Mouse (Mus musculus): ENCODE results near the gene Foxk1. TPM values are rescaled to one million over a fixed set of nuclear protein-coding genes. Genes with fewer than 3 reads are reported as not detected.

Foxk1 gene
- polyA plus RNA-seq, 1 experiment, result 9.1 TPM

DNA sequence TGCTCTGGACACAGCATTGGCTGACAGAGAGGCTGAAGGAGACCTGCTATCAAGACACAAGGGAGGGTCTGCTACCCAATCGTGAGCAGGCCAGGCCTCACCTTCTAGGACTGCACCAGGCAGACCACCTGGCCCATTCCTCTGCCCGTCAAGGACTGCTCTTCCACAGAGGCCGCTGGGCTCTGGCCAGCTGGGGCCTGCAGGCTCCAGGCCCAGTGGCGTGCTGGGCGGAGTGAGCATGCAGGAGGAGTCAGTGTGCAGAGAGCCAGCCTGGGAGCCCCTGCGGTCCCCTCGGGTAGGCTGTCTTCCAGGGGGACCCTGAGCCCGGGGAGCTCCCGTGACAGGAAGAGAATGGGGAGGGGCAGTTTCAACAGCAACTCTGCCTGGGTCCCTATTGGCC, 85.4 kb downstream of the Foxk1 start:
- TF ChIP-seq POLR2A (IDR thresholded peaks at IDR 0.05; ENCODE audit: borderline replicate concordance, control insufficient read depth, low read depth, low read length) (no peak), CTCF (IDR thresholded peaks at IDR 0.05; ENCODE audit: control insufficient read depth, insufficient read depth, low read length) (no peak)
- 73% methylated on average over 9 of the region's 9 CpGs for WGBS

GRCm38 (mm10) chr5:142489955-142490707, 88.8 kb downstream of the Foxk1 start:
- Histone ChIP-seq H3K27ac (ENCODE audit: control insufficient read depth, insufficient read depth, low read depth, low read length, poor library complexity) (no peak overlapping the region), H3K4me3 (replicated peaks; ENCODE audit: control insufficient read depth, low read depth, low read length) (no peak overlapping the region), H3K4me1 (ENCODE audit: control insufficient read depth, insufficient read depth, low read length) (no peaks in the 10 kb centered on the region)
- TF ChIP-seq POLR2A (IDR thresholded peaks at IDR 0.05; ENCODE audit: borderline replicate concordance, control insufficient read depth, low read depth, low read length) (no peak), CTCF (IDR thresholded peaks at IDR 0.05; ENCODE audit: control insufficient read depth, insufficient read depth, low read length) (no peak)
- WGBS, result 50% methylated on average over 9 of the region's 9 CpGs

More for the DNA sequence above, 85.4 kb downstream of the Foxk1 start:
- Histone ChIP-seq H3K4me1 (ENCODE audit: control insufficient read depth, insufficient read depth, low read length) (no peaks in the 10 kb centered on the region), H3K4me3 (replicated peaks; ENCODE audit: control insufficient read depth, low read depth, low read length) (no peak overlapping the region), H3K27ac (ENCODE audit: control insufficient read depth, insufficient read depth, low read depth, low read length, poor library complexity) (no peak overlapping the region)

DNA sequence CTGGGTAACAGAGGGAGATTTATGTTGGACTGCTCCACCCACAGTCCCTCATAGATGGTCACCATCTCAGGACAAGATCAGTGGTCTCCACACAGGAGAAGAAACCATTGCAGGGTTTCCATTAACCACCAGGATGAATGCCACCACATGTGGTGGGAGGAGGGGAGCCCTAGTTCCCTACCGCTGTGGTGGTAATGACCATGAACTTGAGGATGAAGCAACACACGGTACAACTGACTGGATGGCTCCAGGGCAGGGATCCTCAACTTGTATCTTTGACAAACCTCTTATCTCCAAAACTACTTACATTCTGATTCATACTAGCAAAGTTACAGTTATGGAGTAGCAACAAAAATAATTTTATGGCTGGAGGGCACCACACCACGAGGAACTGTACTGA, 92.0 kb downstream of the Foxk1 start:
- Histone ChIP-seq H3K4me3 (replicated peaks; ENCODE audit: control insufficient read depth, low read depth, low read length) (no peak overlapping the region), H3K4me1 (ENCODE audit: control insufficient read depth, insufficient read depth, low read length) (no peaks in the 10 kb centered on the region), H3K27ac (ENCODE audit: control insufficient read depth, insufficient read depth, low read depth, low read length, poor library complexity) (no peak overlapping the region)
- TF ChIP-seq POLR2A (IDR thresholded peaks at IDR 0.05; ENCODE audit: borderline replicate concordance, control insufficient read depth, low read depth, low read length) (no peak), CTCF (IDR thresholded peaks at IDR 0.05; ENCODE audit: control insufficient read depth, insufficient read depth, low read length) (no peak)
- WGBS, result 49% methylated on average over 3 of the region's 3 CpGs

DNA sequence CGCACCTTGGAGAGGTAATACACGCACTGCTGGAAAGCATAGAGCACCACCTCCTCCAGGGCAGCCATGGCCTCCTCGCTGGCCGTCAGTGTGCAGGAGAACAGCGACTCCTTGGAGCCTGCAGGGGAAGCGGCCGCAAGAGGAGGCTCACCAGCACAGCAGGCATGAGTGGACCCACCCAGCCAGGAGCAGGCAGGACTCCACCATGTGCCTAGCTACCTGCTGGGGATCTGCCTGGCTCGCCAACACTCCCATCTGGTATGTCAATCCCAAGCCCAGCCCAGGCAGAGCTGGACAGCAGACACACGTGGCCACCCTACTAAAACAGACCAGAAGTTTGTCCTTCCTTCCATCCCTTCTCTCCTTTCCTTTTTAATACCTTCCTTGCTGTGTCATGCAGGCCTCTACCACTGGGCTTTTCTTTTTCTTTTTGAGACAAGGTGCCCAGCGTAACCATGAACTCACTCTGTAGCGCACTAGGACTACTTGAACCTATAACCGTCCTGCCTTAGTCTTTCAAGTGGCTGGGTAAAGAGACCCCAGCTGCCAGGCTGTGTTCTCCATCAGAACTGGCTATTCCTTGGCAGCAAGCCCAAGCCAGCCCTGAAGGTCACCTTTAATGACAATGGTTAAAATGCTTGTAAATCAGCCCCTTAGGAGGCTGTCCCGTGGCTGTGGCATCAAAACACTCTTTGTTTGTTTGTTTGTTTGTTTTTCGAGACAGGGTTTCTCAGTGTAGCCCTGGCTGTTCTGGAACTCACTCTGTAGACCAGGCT, 94.2 kb downstream of the Foxk1 start:
- H3K27ac ChIP-seq (ENCODE audit: control insufficient read depth, insufficient read depth, low read depth, low read length, poor library complexity), result no peak overlapping the region
- H3K4me1 ChIP-seq (ENCODE audit: control insufficient read depth, insufficient read depth, low read length), result no peaks in the 10 kb centered on the region
- TF ChIP-seq POLR2A (IDR thresholded peaks at IDR 0.05; ENCODE audit: borderline replicate concordance, control insufficient read depth, low read depth, low read length) (0 out of 2 replicates have a peak, but pooled peaks have one; percentile 12), CTCF (IDR thresholded peaks at IDR 0.05; ENCODE audit: control insufficient read depth, insufficient read depth, low read length) (no peak)
- H3K4me3 ChIP-seq (replicated peaks; ENCODE audit: control insufficient read depth, low read depth, low read length), result no peak overlapping the region
- WGBS, result 69% methylated on average over 14 of the region's 14 CpGs

- Histone ChIP-seq H3K4me3 (replicated peaks; ENCODE audit: control insufficient read depth, low read depth, low read length) (no peak overlapping the region), H3K27ac (ENCODE audit: control insufficient read depth, insufficient read depth, low read depth, low read length, poor library complexity) (no peak overlapping the region), H3K4me1 (ENCODE audit: control insufficient read depth, insufficient read depth, low read length) (no peaks in the 10 kb centered on the region)
- TF ChIP-seq POLR2A (IDR thresholded peaks at IDR 0.05; ENCODE audit: borderline replicate concordance, control insufficient read depth, low read depth, low read length) (no peak), CTCF (IDR thresholded peaks at IDR 0.05; ENCODE audit: control insufficient read depth, insufficient read depth, low read length) (peak; percentile 32; the same call in 1 of the 2 replicates)
- WGBS, result 26% methylated on average over 3 of the region's 3 CpGs
Measured at GRCm38 (mm10) chr5:142498964-142499363, 97.7 kb downstream of the Foxk1 start.

GRCm38 (mm10) chr5:142500918-142501317, 99.6 kb downstream of the Foxk1 start:
- WGBS, result 64% methylated on average over 10 of the region's 10 CpGs
- TF ChIP-seq CTCF (IDR thresholded peaks at IDR 0.05; ENCODE audit: control insufficient read depth, insufficient read depth, low read length) (no peak), POLR2A (IDR thresholded peaks at IDR 0.05; ENCODE audit: borderline replicate concordance, control insufficient read depth, low read depth, low read length) (no peak)
- Histone ChIP-seq H3K4me1 (ENCODE audit: control insufficient read depth, insufficient read depth, low read length) (no peaks in the 10 kb centered on the region), H3K4me3 (replicated peaks; ENCODE audit: control insufficient read depth, low read depth, low read length) (no peak overlapping the region), H3K27ac (ENCODE audit: control insufficient read depth, insufficient read depth, low read depth, low read length, poor library complexity) (no peak overlapping the region)

DNA sequence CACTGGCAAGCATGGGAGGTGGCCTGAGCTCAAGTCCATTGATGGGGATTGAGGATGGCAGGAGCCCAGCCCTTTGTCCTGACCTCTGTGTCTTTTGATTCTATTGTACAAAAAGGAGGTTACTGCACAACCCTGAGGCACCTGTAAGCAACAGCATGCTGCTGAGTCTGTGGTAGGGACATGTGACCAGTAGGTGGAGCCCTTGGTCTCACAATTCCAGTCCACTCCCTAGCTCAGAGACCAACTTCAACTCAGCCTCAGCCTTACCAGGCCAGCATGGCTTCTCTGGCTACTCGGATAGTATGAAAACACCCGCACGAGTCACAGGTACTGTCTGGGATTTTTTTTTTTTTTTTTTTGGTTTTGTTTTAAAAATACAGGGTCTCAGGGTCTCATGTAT, 101.1 kb downstream of the Foxk1 start:
- TF ChIP-seq POLR2A (IDR thresholded peaks at IDR 0.05; ENCODE audit: borderline replicate concordance, control insufficient read depth, low read depth, low read length) (no peak), CTCF (IDR thresholded peaks at IDR 0.05; ENCODE audit: control insufficient read depth, insufficient read depth, low read length) (peak; percentile 74)
- Histone ChIP-seq H3K4me1 (ENCODE audit: control insufficient read depth, insufficient read depth, low read length) (no peaks in the 10 kb centered on the region), H3K27ac (ENCODE audit: control insufficient read depth, insufficient read depth, low read depth, low read length, poor library complexity) (no peak overlapping the region), H3K4me3 (replicated peaks; ENCODE audit: control insufficient read depth, low read depth, low read length) (no peak overlapping the region)
- WGBS, result 5% methylated on average over 3 of the region's 3 CpGs

DNA sequence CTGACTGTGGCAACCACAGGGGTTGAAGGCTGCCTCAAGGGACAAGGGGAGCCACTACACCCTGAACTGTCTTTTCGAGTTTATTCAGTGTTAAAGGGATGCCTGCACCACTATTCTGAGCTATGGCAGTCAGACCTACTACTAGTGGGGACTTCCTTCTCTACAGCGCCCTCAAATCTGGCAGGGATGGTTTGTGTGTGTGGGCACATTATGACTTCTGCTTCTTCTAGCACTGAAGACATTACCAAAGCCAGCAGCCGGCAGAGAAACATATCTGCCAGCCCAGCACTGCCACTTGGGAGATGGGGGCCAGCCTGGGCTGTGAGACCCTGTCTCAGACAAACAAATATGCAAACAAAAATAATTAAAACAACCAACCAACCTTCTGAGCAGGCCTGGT, 102.9 kb downstream of the Foxk1 start:
- 22% methylated on average over 3 of the region's 3 CpGs for WGBS
- H3K27ac ChIP-seq (ENCODE audit: control insufficient read depth, insufficient read depth, low read depth, low read length, poor library complexity), result no peak overlapping the region
- H3K4me1 ChIP-seq (ENCODE audit: control insufficient read depth, insufficient read depth, low read length), result no peaks in the 10 kb centered on the region
- TF ChIP-seq POLR2A (IDR thresholded peaks at IDR 0.05; ENCODE audit: borderline replicate concordance, control insufficient read depth, low read depth, low read length) (no peak), CTCF (IDR thresholded peaks at IDR 0.05; ENCODE audit: control insufficient read depth, insufficient read depth, low read length) (no peak)
- no peak overlapping the region for H3K4me3 ChIP-seq (replicated peaks; ENCODE audit: control insufficient read depth, low read depth, low read length)
